Mouse (Mus musculus) ES-Bruce4 (cell line): ENCODE data around the gene Myh6.

Source experiments
- CTCF ChIP-seq: IDR thresholded peaks from one replicate; pipeline ENCODE4 v1.8.1; 2011; ENCODE audit warnings: low read depth, low read length
- EP300 ChIP-seq: IDR thresholded peaks from 2 replicates; pipeline ENCODE4 v1.6.1; 2011; ENCODE audit warnings: low read depth, low read length; ENCODE audit not compliant: insufficient read depth
- POLR2A ChIP-seq: IDR thresholded peaks from one replicate; pipeline ENCODE4 v1.8.1; 2011; ENCODE audit warnings: low read length; ENCODE audit not compliant: insufficient read depth

DNA sequence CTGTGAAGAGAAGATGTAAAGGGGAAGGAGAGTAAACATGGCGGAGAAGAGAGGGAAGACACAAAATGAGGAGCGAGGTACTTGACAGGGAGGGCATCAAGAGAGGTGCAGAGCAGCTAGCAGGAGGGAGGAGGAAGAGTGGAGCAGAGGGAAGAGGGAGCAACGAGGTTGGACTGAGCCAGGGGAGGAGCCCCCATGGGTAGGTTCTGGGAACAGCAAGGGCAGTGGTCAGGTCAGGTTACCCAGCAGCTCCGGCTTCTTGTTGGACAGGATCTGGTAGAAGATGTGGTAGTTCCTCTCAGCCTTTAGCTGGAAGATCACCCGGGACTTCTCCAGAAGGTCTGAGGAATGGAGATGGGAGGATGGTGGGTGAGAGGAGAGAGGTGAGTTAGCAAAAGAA is 5.2 kb downstream of the Myh6 start:
- TF ChIP-seq POLR2A (no peak), CTCF (no peak), EP300 (no peak)
